Mouse (Mus musculus): ENCODE results near the gene Actr1a.

GRCm38 (mm10) chr19:46425266-46425665, 29.7 kb upstream of the Actr1a start:
- TF ChIP-seq CTCF (IDR thresholded peaks at IDR 0.05; ENCODE audit: insufficient read depth, low read length) (no peak), POLR2A (IDR thresholded peaks at IDR 0.05; ENCODE audit: borderline replicate concordance, extremely low read depth, low read depth, low read length) (no peak)

All from lung, adult 2 months (tissue).